Mouse (Mus musculus): ENCODE results near the gene Bhlhb9. TPM values are rescaled to one million over a fixed set of nuclear protein-coding genes. Genes with fewer than 3 reads are reported as not detected.

The Bhlhb9 gene
- polyA plus RNA-seq, 1 experiment: 5.7 TPM

Other genes with a start within 250 kb of the Bhlhb9 start
- not detected in 2 replicates for gene Nxf7, start 198.8 kb upstream of the Bhlhb9 start, polyA plus RNA-seq (2012; ENCODE audit: insufficient read depth, insufficient read length, missing spikeins)
- not detected in 2 replicates for gene Prame, start 169.9 kb upstream of the Bhlhb9 start, polyA plus RNA-seq (2012; ENCODE audit: insufficient read depth, insufficient read length, missing spikeins)
- gene Tcp11x2, start 103.8 kb upstream of the Bhlhb9 start, polyA plus RNA-seq (2012; ENCODE audit: insufficient read depth, insufficient read length, missing spikeins): not detected in 2 replicates
- not detected in 2 replicates for gene Tmsb15a, start 72.3 kb upstream of the Bhlhb9 start, polyA plus RNA-seq (2012; ENCODE audit: insufficient read depth, insufficient read length, missing spikeins)
- gene Armcx5, start 54.9 kb upstream of the Bhlhb9 start, polyA plus RNA-seq (2012; ENCODE audit: insufficient read depth, insufficient read length, missing spikeins): 2.4 and 4.4 TPM in 2 replicates
- 11.1 and 21.5 TPM in 2 replicates for gene Gprasp1, start 54.9 kb upstream of the Bhlhb9 start, polyA plus RNA-seq (2012; ENCODE audit: insufficient read depth, insufficient read length, missing spikeins)
- gene Gprasp2, start 41.4 kb downstream of the Bhlhb9 start, polyA plus RNA-seq (2012; ENCODE audit: insufficient read depth, insufficient read length, missing spikeins): not detected in 2 replicates
- gene Arxes2, start 196.2 kb downstream of the Bhlhb9 start, polyA plus RNA-seq (2012; ENCODE audit: insufficient read depth, insufficient read length, missing spikeins): 67.1 and 105 TPM in 2 replicates
- 24.0 and 26.8 TPM in 2 replicates for gene Arxes1, start 235.8 kb downstream of the Bhlhb9 start, polyA plus RNA-seq (2012; ENCODE audit: insufficient read depth, insufficient read length, missing spikeins)

Data from brown adipose tissue, adult 24 weeks (tissue).